ENCODE assay signal across 10 mouse cellular contexts in the genomic region with DNA sequence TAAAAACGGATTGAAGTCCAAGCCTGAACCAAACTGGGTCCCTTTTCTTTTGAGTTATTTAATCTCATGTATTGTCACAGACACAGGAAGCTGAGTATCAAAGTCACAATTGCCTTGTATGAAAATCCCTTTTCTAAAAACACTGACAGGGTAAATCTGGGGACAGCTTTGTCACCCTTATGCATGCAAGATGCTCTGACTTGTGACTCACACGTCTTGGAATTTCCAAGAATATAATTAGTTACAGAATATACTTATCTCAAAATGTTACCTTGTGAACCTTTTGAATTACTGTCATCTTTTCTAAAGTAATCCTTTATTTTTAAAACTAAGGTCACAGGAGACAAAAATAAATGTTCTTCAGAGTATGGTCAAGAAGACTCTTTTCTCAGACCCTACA.
"Had no signal": no experiment of that assay in that cellular context is flagged by ENCODE, and none has a peak within 500 bp of the region (broad histone marks: within the 10 kb centered on the region; RNA-seq: fewer than 3 reads in every experiment).

No protein-coding gene starts in this region.

- DNase-seq: lung, adult 18-20 months; lung, embryonic 14.5 days; lung, postnatal 4 days; retina, postnatal 1 day; right cerebral cortex, adult 18-20 months; right cerebral cortex, postnatal 25 days; right cerebral cortex, postnatal 4 days; spleen, adult 18-20 months; thymus, adult 2 months had no signal

- ATAC-seq: midbrain, embryonic 16.5 days had no signal
